Mouse (Mus musculus) forebrain, postnatal 0 days (tissue): ENCODE results near the gene Myh9. TPM values are rescaled to one million over a fixed set of nuclear protein-coding genes. Genes with fewer than 3 reads are reported as not detected.

Source experiments
- ATAC-seq: fragments of 200-750 bp; cut with Nextera tagmentation; 2 replicates; pipeline ENCODE4 v1.8.0; 2017; ENCODE audit warnings: mild to moderate bottlenecking, moderate library complexity
- DNase-seq: peaks from one replicate; pipeline ENCODE4 v3.0.0-alpha.2; 2015
- H3K27ac ChIP-seq: fragments of 300-500 bp; sonication (generic); 2 replicates; pipeline ENCODE4 v1.5.1; 2014; ENCODE audit warnings: low read depth, mild to moderate bottlenecking, antibody characterized with exemption, low read length, moderate library complexity, mixed read lengths
- H3K27me3 ChIP-seq: fragments of 300-500 bp; sonication (generic); 2 replicates; pipeline ENCODE4 v1.6.1; 2014; ENCODE audit warnings: mild to moderate bottlenecking, low read length, mixed read lengths; ENCODE audit not compliant: insufficient read depth
- H3K36me3 ChIP-seq: fragments of 300-500 bp; sonication (generic); 2 replicates; pipeline ENCODE4 v1.6.1; 2014; ENCODE audit warnings: mild to moderate bottlenecking, moderate library complexity; ENCODE audit not compliant: insufficient read depth
- H3K4me1 ChIP-seq: fragments of 300-500 bp; sonication (generic); 2 replicates; pipeline ENCODE4 v1.6.1; 2014; ENCODE audit warnings: antibody characterized with exemption; ENCODE audit not compliant: insufficient read depth
- H3K4me2 ChIP-seq: fragments of 300-500 bp; sonication (generic); 2 replicates; pipeline ENCODE4 v1.6.1; 2014; ENCODE audit warnings: low read depth, mild to moderate bottlenecking, moderate library complexity
- H3K4me3 ChIP-seq: fragments of 300-500 bp; sonication (generic); 2 replicates; pipeline ENCODE4 v1.5.1; 2014; ENCODE audit warnings: low read depth, low read length, mixed read lengths
- H3K9ac ChIP-seq: fragments of 300-500 bp; sonication (generic); 2 replicates; pipeline ENCODE4 v1.6.1; 2014; ENCODE audit warnings: mild to moderate bottlenecking
- H3K9me3 ChIP-seq: fragments of 300-500 bp; sonication (generic); 2 replicates; pipeline ENCODE4 v1.6.1; 2016; ENCODE audit warnings: low read length
- CTCF ChIP-seq: sonication (generic); IDR thresholded peaks from 2 replicates; pipeline ENCODE4 v1.5.1; 2016; ENCODE audit warnings: antibody characterized with exemption, control low read depth, low read depth
- WGBS: fragments of 180-500 bp; shearing (Covaris S2); extraction: QIAGEN DNeasy Blood & Tissue Kit; methylation state at CpG from one replicate; pipeline ENCODE4 v1.1.7; 2014; 5-methylcytosine and 5-hydroxymethylcytosine counted together
- polyA plus RNA-seq: library from polyadenylated mRNA; unstranded; fragments of >200 nt; fragmentation: Nextera tagmentation; extraction: Ambion mirVana; gene quantifications from 2 replicates; pipeline ENCODE4 v1.2.1, GENCODE M21; 2015
- total RNA-seq: library from RNA; depleted of rRNA; stranded (reverse); fragments of >200 nt; gene quantifications from 2 replicates; pipeline ENCODE4 v1.2.3, GENCODE M21; 2014

Gene Myh9
- total and polyA plus RNA-seq, 2 experiments from 2014 or later: 7.2 to 35.2 TPM

GRCm38 (mm10) chr15:77800511-77800910, 41.5 kb downstream of the Myh9 start:
- Histone ChIP-seq H3K36me3 (0 out of 2 replicates have a peak, but pooled peaks cover 6% of the 10 kb centered on the region), H3K4me1 (no peaks in the 10 kb centered on the region), H3K9me3 (no peaks in the 10 kb centered on the region), H3K4me3 (no peak overlapping the region), H3K27ac (0 out of 2 replicates have a peak overlapping the region, but pooled peaks have one; percentile 29), H3K27me3 (no peaks in the 10 kb centered on the region), H3K9ac (no peak overlapping the region), H3K4me2 (no peak overlapping the region)
- TF ChIP-seq CTCF: no peak
- ATAC-seq (no peak), DNase-seq (no peak)

- DNase-seq: no peak
- Histone ChIP-seq H3K4me2 (no peak overlapping the region), H3K36me3 (0 out of 2 replicates have a peak, but pooled peaks cover 6% of the 10 kb centered on the region), H3K27me3 (no peaks in the 10 kb centered on the region), H3K9me3 (no peaks in the 10 kb centered on the region), H3K4me1 (no peaks in the 10 kb centered on the region), H3K4me3 (no peak overlapping the region), H3K9ac (no peak overlapping the region), H3K27ac (peak overlapping the region; percentile 59; the same call in 1 of the 2 replicates)
- TF ChIP-seq CTCF: no peak
- WGBS: 90% methylated on average over 8 of the region's 8 CpGs
- no peak for ATAC-seq
Measured at GRCm38 (mm10) chr15:77799491-77800474, 42.2 kb downstream of the Myh9 start.

GRCm38 (mm10) chr15:77798664-77799490, 43.1 kb downstream of the Myh9 start:
- Histone ChIP-seq H3K9ac (0 out of 2 replicates have a peak overlapping the region, but pooled peaks have one; percentile 3), H3K27me3 (no peaks in the 10 kb centered on the region), H3K36me3 (0 out of 2 replicates have a peak, but pooled peaks cover 12% of the 10 kb centered on the region), H3K9me3 (no peaks in the 10 kb centered on the region), H3K4me3 (no peak overlapping the region), H3K4me1 (no peaks in the 10 kb centered on the region), H3K4me2 (no peak overlapping the region), H3K27ac (peak overlapping the region; percentile 59)
- DNase-seq: no peak
- TF ChIP-seq CTCF: no peak
- WGBS: 33% methylated on average over 14 of the region's 14 CpGs
- peak; percentile 48 for ATAC-seq

- H3K9ac ChIP-seq: no peak overlapping the region
- H3K36me3 ChIP-seq: 0 out of 2 replicates have a peak, but pooled peaks cover 13% of the 10 kb centered on the region
- WGBS: 80% methylated on average over 14 of the region's 14 CpGs
- no peak overlapping the region for H3K4me2 ChIP-seq
- TF ChIP-seq CTCF: no peak
- no peaks in the 10 kb centered on the region for H3K4me1 ChIP-seq
- DNase-seq (no peak), ATAC-seq (no peak)
- peak overlapping the region; percentile 59 for H3K27ac ChIP-seq
- H3K4me3 ChIP-seq: no peak overlapping the region
- H3K9me3 ChIP-seq: no peaks in the 10 kb centered on the region
- no peaks in the 10 kb centered on the region for H3K27me3 ChIP-seq
Measured at GRCm38 (mm10) chr15:77797609-77798411, 44.2 kb downstream of the Myh9 start.

GRCm38 (mm10) chr15:77796409-77797035, 45.5 kb downstream of the Myh9 start:
- H3K9ac ChIP-seq: no peak overlapping the region
- H3K4me1 ChIP-seq: no peaks in the 10 kb centered on the region
- H3K4me3 ChIP-seq: no peak overlapping the region
- no peak overlapping the region for H3K27ac ChIP-seq
- no peaks in the 10 kb centered on the region for H3K27me3 ChIP-seq
- DNase-seq (no peak), ATAC-seq (no peak)
- WGBS: 94% methylated on average over 26 of the region's 26 CpGs
- no peak overlapping the region for H3K4me2 ChIP-seq
- no peaks in the 10 kb centered on the region for H3K9me3 ChIP-seq
- no peak for TF ChIP-seq CTCF
- H3K36me3 ChIP-seq: peaks cover 12% of the 10 kb centered on the region; the same call in 1 of the 2 replicates

GRCm38 (mm10) chr15:77794908-77795356, 47.0 kb downstream of the Myh9 start:
- no peak overlapping the region for H3K9ac ChIP-seq

More at GRCm38 (mm10) chr15:77794908-77795356, 47.0 kb downstream of the Myh9 start:
- no peaks in the 10 kb centered on the region for H3K9me3 ChIP-seq
- H3K4me1 ChIP-seq: no peaks in the 10 kb centered on the region
- no peak for ATAC-seq
- WGBS: 91% methylated on average over 13 of the region's 13 CpGs
- TF ChIP-seq CTCF: no peak
- no peaks in the 10 kb centered on the region for H3K27me3 ChIP-seq
- DNase-seq: no peak
- no peak overlapping the region for H3K27ac ChIP-seq
- peaks cover 26% of the 10 kb centered on the region for H3K36me3 ChIP-seq
- no peak overlapping the region for H3K4me2 ChIP-seq
- no peak overlapping the region for H3K4me3 ChIP-seq
